Mouse (Mus musculus): ENCODE measurements around the gene Sbk2.

Gene Sbk2

DNA sequence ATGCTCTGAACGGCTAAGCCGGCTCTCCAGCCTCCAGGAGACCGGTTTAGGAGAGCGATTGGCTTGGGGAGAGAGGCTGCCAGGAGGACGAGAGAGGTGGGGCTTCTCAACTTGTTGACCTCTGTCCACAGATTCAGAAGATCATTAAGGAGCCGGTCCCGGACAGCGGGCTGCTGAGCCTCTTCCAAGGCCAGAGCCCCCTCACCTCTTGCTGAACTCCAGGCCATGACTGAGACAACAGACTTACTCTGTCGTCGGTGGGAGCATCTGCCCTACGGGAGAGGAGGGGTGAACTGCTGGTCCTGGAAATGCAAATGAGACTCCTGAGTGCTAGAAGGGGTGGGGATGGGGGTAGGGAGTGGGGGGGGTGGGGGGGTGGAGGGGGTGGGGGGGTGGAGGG is 69.0 kb downstream of the Sbk2 start:
- DNase-seq (ENCODE audit: extremely low read depth, insufficient read length, low spot score), result no peak

Measured in 3134 (cell line).